Mouse (Mus musculus) midbrain, embryonic 11.5 days (tissue): Measurements from ENCODE around the gene Rbm5. TPM values are rescaled to one million over a fixed set of nuclear protein-coding genes. Genes with fewer than 3 reads are reported as not detected.

Experiments
- ATAC-seq: fragments of 200-750 bp; cut with Nextera tagmentation; 2 replicates; pipeline ENCODE4 v1.8.0; 2017; ENCODE audit warnings: moderate TSS enrichment, moderate library complexity; ENCODE audit not compliant: low FRiP score
- DNase-seq: peaks from one replicate; pipeline ENCODE4 v3.0.0; 2015; ENCODE audit warnings: low spot score; ENCODE audit errors: missing footprints
- H3K27ac ChIP-seq: fragments of 300-500 bp; sonication (generic); 2 replicates; pipeline ENCODE4 v1.5.1; 2014; ENCODE audit warnings: low read depth, low read length
- H3K27me3 ChIP-seq: fragments of 300-500 bp; sonication (generic); 2 replicates; pipeline ENCODE4 v1.6.1; 2014; ENCODE audit warnings: mild to moderate bottlenecking, low read length, moderate library complexity, mixed read lengths; ENCODE audit not compliant: control insufficient read depth, insufficient read depth
- H3K36me3 ChIP-seq: fragments of 300-500 bp; sonication (generic); 2 replicates; pipeline ENCODE4 v1.6.1; 2014; ENCODE audit warnings: mild to moderate bottlenecking, low read length, moderate library complexity, mixed read lengths; ENCODE audit not compliant: control insufficient read depth, insufficient read depth
- H3K4me1 ChIP-seq: fragments of 300-500 bp; sonication (generic); 2 replicates; pipeline ENCODE4 v1.6.1; 2014; ENCODE audit warnings: low read length; ENCODE audit not compliant: control insufficient read depth, insufficient read depth
- H3K4me2 ChIP-seq: fragments of 300-500 bp; sonication (generic); 2 replicates; pipeline ENCODE4 v1.6.1; 2014; ENCODE audit warnings: mild to moderate bottlenecking, moderate library complexity
- H3K4me3 ChIP-seq: fragments of 300-500 bp; sonication (generic); 2 replicates; pipeline ENCODE4 v1.5.1; 2014; ENCODE audit warnings: low read depth, low read length
- H3K9ac ChIP-seq: fragments of 300-500 bp; sonication (generic); 2 replicates; pipeline ENCODE4 v1.6.1; 2014; ENCODE audit warnings: low read length
- H3K9me3 ChIP-seq: fragments of 300-500 bp; sonication (generic); 2 replicates; pipeline ENCODE4 v1.6.1; 2016; ENCODE audit warnings: low read length; ENCODE audit not compliant: control insufficient read depth
- WGBS: fragments of 180-500 bp; shearing (Covaris S2); extraction: QIAGEN DNeasy Blood & Tissue Kit; methylation state at CpG from one replicate; pipeline ENCODE4 v1.1.7; 2014; 5-methylcytosine and 5-hydroxymethylcytosine counted together
- polyA plus RNA-seq: library from polyadenylated mRNA; unstranded; fragments of >200 nt; fragmentation: Nextera tagmentation; extraction: Ambion mirVana; gene quantifications from 2 replicates; pipeline ENCODE4 v1.2.1, GENCODE M21; 2014

Rbm5 gene
- polyA plus RNA-seq, 1 experiment from 2014 or later: 191 TPM

DNA sequence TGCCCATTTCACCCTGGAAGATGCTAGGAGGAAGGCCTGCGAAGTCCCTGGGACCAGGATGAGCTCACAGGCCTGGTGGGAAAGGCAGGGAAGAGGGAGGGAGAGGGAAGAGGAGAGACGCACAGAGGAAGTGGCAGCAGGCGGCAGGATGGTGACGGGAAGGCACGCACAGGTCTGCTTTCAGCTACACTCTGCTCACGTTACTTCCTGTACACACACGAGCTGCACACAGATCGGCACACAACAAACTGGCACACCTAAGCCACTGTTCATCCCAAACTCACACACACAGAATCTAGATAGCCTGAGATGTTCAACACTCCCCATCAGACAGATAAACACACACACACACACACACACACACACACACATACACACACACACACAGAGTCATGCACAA, 80.4 kb downstream of the Rbm5 start:
- no peaks in the 10 kb centered on the region for H3K27me3 ChIP-seq
- H3K9ac ChIP-seq: no peak overlapping the region
- DNase-seq: no peak
- H3K9me3 ChIP-seq: no peaks in the 10 kb centered on the region
- ATAC-seq: no peak
- H3K4me3 ChIP-seq: no peak overlapping the region
- WGBS: 87% methylated on average over 8 of the region's 8 CpGs
- no peak overlapping the region for H3K4me2 ChIP-seq
- H3K36me3 ChIP-seq: peaks cover 6% of the 10 kb centered on the region
- H3K4me1 ChIP-seq: peaks cover 12% of the 10 kb centered on the region
- no peak overlapping the region for H3K27ac ChIP-seq

Other genes with a start within 250 kb of the Rbm5 start
- gene Tmem115, start 237.1 kb downstream of the Rbm5 start, polyA plus RNA-seq: 40.9 and 44.6 TPM in 2 replicates
- 18.3 and 18.9 TPM in 2 replicates for gene Cyb561d2, start 228.8 kb downstream of the Rbm5 start, polyA plus RNA-seq
- 39.1 and 43.3 TPM in 2 replicates for gene Nprl2, start 228.8 kb downstream of the Rbm5 start, polyA plus RNA-seq
- gene Zmynd10, start 223.7 kb downstream of the Rbm5 start, polyA plus RNA-seq: 0.33 and 0.49 TPM in 2 replicates
- gene Rassf1, start 219.4 kb downstream of the Rbm5 start, polyA plus RNA-seq: 40.5 and 44.0 TPM in 2 replicates
- gene Tusc2, start 207.7 kb downstream of the Rbm5 start, polyA plus RNA-seq: 94.5 and 94.6 TPM in 2 replicates
- 129 and 132 TPM in 2 replicates for gene Hyal2, start 203.1 kb downstream of the Rbm5 start, polyA plus RNA-seq
- gene Hyal1, start 194.1 kb downstream of the Rbm5 start, polyA plus RNA-seq: 3.9 and 4.8 TPM in 2 replicates
- 8.4 and 11.1 TPM in 2 replicates for gene Naa80, start 192.1 kb downstream of the Rbm5 start, polyA plus RNA-seq
- 0.33 and 0.47 TPM in 2 replicates for gene Hyal3, start 190.2 kb downstream of the Rbm5 start, polyA plus RNA-seq
- gene Ifrd2, start 183.4 kb downstream of the Rbm5 start, polyA plus RNA-seq: 24.2 and 28.2 TPM in 2 replicates
- gene Sema3b, start 161.8 kb downstream of the Rbm5 start, polyA plus RNA-seq: 1.3 and 2.1 TPM in 2 replicates
- gene Gnai2, start 135.6 kb downstream of the Rbm5 start, polyA plus RNA-seq: 578 and 581 TPM in 2 replicates
- gene Slc38a3, start 101.5 kb downstream of the Rbm5 start, polyA plus RNA-seq: 11.2 and 11.7 TPM in 2 replicates
- gene Gnat1, start 91.3 kb downstream of the Rbm5 start, polyA plus RNA-seq: 1.1 and 1.4 TPM in 2 replicates
- 9.6 and 11.9 TPM in 2 replicates for gene Sema3f, start 60.5 kb downstream of the Rbm5 start, polyA plus RNA-seq
- gene Rbm6, start 102.2 kb upstream of the Rbm5 start, polyA plus RNA-seq: 104 and 114 TPM in 2 replicates
- gene Mon1a, start 117.2 kb upstream of the Rbm5 start, polyA plus RNA-seq: 14.8 and 16.8 TPM in 2 replicates
- gene Mst1r, start 135.9 kb upstream of the Rbm5 start, polyA plus RNA-seq: 0.60 and 0.80 TPM in 2 replicates
- gene Actl11, start 157.5 kb upstream of the Rbm5 start, polyA plus RNA-seq: not detected in 2 replicates
- 6.3 and 6.7 TPM in 2 replicates for gene Camkv, start 164.7 kb upstream of the Rbm5 start, polyA plus RNA-seq
- gene Traip, start 179.1 kb upstream of the Rbm5 start, polyA plus RNA-seq: 27.7 and 37.2 TPM in 2 replicates
- 5.5 and 7.5 TPM in 2 replicates for gene Uba7, start 204.5 kb upstream of the Rbm5 start, polyA plus RNA-seq
- gene Gm20661, start 212.1 kb upstream of the Rbm5 start, polyA plus RNA-seq: 0.74 and 1.2 TPM in 2 replicates
- 20.7 and 25.3 TPM in 2 replicates for gene Inka1, start 214.9 kb upstream of the Rbm5 start, polyA plus RNA-seq
- 2.2 and 3.3 TPM in 2 replicates for gene Cdhr4, start 221.5 kb upstream of the Rbm5 start, polyA plus RNA-seq
- gene Gm20662, start 225.4 kb upstream of the Rbm5 start, polyA plus RNA-seq: 0.82 TPM in 1 of 2 replicates, not detected in the other
- 31.6 and 34.8 TPM in 2 replicates for gene Ip6k1, start 231.5 kb upstream of the Rbm5 start, polyA plus RNA-seq